Mouse (Mus musculus): ENCODE measurements around the gene Nrxn3.

- TF ChIP-seq GATA1 (IDR thresholded peaks at IDR 0.05; ENCODE audit: borderline replicate concordance, low read length) = no peak
- no peak for TF ChIP-seq FLI1 (IDR thresholded peaks at IDR 0.05; ENCODE audit: low read length)
Observed at GRCm38 (mm10) chr12:89640046-89640445, 917.4 kb downstream of the Nrxn3 start.
